Mouse (Mus musculus): ENCODE results near the gene Clec10a. TPM values are rescaled to one million over a fixed set of nuclear protein-coding genes. Genes with fewer than 3 reads are reported as not detected.

Clec10a gene
- total and polyA plus RNA-seq, 3 experiments, result 8.4 to 10.8 TPM; not detected in 1

DNA sequence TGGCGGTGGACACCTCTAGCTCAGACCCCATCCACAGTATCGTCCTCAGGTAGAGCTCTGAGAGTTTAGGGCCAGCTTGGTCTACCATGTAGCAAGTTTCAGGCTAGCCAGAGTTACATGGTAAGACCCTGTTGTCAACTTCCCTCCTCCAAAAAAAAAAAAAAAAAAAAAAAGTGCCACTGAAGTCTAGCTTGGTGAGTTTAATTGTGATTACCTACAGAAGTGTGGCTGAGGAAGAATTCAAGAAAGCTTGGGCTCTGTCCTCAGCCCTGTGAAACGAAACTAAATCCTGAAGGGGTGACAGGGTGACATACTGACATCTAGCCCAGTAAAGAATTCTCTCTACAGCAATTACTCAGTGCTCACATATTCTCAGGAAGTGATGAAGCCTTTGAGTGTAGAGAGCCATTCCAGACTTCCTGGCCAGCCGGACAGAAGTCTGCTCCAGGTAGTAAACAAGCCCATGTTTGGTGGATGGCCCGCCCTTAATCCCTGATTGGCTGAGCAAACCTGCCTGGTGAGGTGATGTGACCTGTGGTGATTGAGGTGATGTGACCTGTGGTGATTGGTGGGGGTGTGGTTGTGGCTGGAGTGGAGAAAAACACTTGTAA, 52.9 kb downstream of the Clec10a start:
- H3K9me3 ChIP-seq (replicated peaks; ENCODE audit: insufficient read depth, low read length), result no peaks in the 10 kb centered on the region
- no peak overlapping the region for H3K27ac ChIP-seq (ENCODE audit: control insufficient read depth, low read depth, low read length)
- no peaks in the 10 kb centered on the region for H3K79me2 ChIP-seq (ENCODE audit: control insufficient read depth, insufficient read depth, low read length, poor library complexity)
- H3K27me3 ChIP-seq (ENCODE audit: control insufficient read depth in 1 of 2, insufficient read depth in 2 of 2, low read length in 2 of 2), result peaks cover 2 to 4% of the 10 kb centered on the region in 2 experiments; a peak in 3 of 4 replicates
- no peak overlapping the region for H3K4me3 ChIP-seq (ENCODE audit: control insufficient read depth in 1 of 2, insufficient read depth in 1 of 2, low read depth in 2 of 2, low read length in 2 of 2)
- no peak for TF ChIP-seq MXI1 (IDR thresholded peaks at IDR 0.05; ENCODE audit: low read depth, low read length)
- TF ChIP-seq ZNF384 (IDR thresholded peaks at IDR 0.05; ENCODE audit: low read depth, low read length), result peak; percentile 62; the same call in 1 of the 2 replicates
- H3K9ac ChIP-seq (ENCODE audit: control insufficient read depth, low read depth, low read length, poor library complexity, severe bottlenecking), result no peak overlapping the region
- peaks cover 0 to 5% of the 10 kb centered on the region in 2 experiments; a peak in 1 of 4 replicates for H3K4me1 ChIP-seq (ENCODE audit: control insufficient read depth in 1 of 2, insufficient read depth in 2 of 2, low read length in 2 of 2)
- no peaks in the 10 kb centered on the region for H3K36me3 ChIP-seq (ENCODE audit: control insufficient read depth in 1 of 2, insufficient read depth in 2 of 2, low read length in 2 of 2)
- DNase-seq (ENCODE audit: low read depth, low spot score), result no peak

DNA sequence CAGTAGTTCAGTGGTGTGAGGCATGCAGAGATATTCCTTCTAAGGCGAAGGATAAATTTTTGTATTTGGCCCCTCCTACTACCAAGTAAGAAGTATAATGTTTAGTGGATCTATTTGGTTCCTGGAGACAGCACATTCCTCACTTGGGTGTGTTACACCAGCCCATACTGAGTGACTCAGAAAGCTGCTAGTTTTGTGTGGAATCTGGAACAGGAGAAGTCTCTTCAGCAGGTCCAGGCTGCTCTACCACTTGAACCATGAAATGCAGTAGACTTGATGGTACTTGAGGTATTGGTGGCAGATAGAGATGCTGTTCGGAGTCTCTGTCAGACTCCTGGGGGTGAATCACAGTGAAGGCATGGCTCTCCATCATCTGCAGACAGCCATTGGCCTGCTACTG, 54.7 kb downstream of the Clec10a start:
- no peak overlapping the region for H3K9ac ChIP-seq (ENCODE audit: control insufficient read depth, low read depth, low read length, poor library complexity, severe bottlenecking)
- no peaks in the 10 kb centered on the region for H3K36me3 ChIP-seq (ENCODE audit: control insufficient read depth in 1 of 2, insufficient read depth in 2 of 2, low read length in 2 of 2)
- peaks cover 2% of the 10 kb centered on the region in 2 experiments; a peak in 2 of 4 replicates for H3K27me3 ChIP-seq (ENCODE audit: control insufficient read depth in 1 of 2, insufficient read depth in 2 of 2, low read length in 2 of 2)
- no peak overlapping the region for H3K27ac ChIP-seq (ENCODE audit: control insufficient read depth, low read depth, low read length)
- no peaks in the 10 kb centered on the region for H3K79me2 ChIP-seq (ENCODE audit: control insufficient read depth, insufficient read depth, low read length, poor library complexity)
- H3K4me3 ChIP-seq (ENCODE audit: control insufficient read depth in 1 of 2, insufficient read depth in 1 of 2, low read depth in 2 of 2, low read length in 2 of 2), result no peak overlapping the region
- H3K4me1 ChIP-seq (ENCODE audit: control insufficient read depth in 1 of 2, insufficient read depth in 2 of 2, low read length in 2 of 2), result peaks cover 0 to 5% of the 10 kb centered on the region in 2 experiments; a peak in 1 of 4 replicates
- DNase-seq (ENCODE audit: low read depth, low spot score), result no peak
- no peaks in the 10 kb centered on the region for H3K9me3 ChIP-seq (replicated peaks; ENCODE audit: insufficient read depth, low read length)
- TF ChIP-seq USF2 (IDR thresholded peaks at IDR 0.05; ENCODE audit: borderline replicate concordance in 1 of 2, insufficient read depth in 1 of 2, low read depth in 1 of 2, low read length in 2 of 2) (no peak), GABPA (IDR thresholded peaks at IDR 0.05; ENCODE audit: low read depth, low read length) (no peak), ZKSCAN1 (IDR thresholded peaks at IDR 0.05; ENCODE audit: low read depth, low read length) (no peak), E2F4 (IDR thresholded peaks at IDR 0.05; ENCODE audit: borderline replicate concordance, low read depth, low read length) (no peak), MEF2A (IDR thresholded peaks at IDR 0.05; ENCODE audit: extremely low read depth, insufficient replicate concordance, low read depth, low read length, poor library complexity, severe bottlenecking) (no peak), CHD1 (IDR thresholded peaks at IDR 0.05; ENCODE audit: low read depth, low read length) (no peak), USF1 (IDR thresholded peaks at IDR 0.05; ENCODE audit: low read depth, low read length) (no peak), JUND (IDR thresholded peaks at IDR 0.05; ENCODE audit: low read depth, low read length) (no peak), TBP (IDR thresholded peaks at IDR 0.05; ENCODE audit: low read depth, low read length) (no peak), ELF1 (IDR thresholded peaks at IDR 0.05; ENCODE audit: low read depth, low read length) (no peak), ZNF384 (IDR thresholded peaks at IDR 0.05; ENCODE audit: low read depth, low read length) (no peak), POLR2A (IDR thresholded peaks at IDR 0.05; ENCODE audit: control insufficient read depth in 1 of 2, insufficient read depth in 1 of 2, low read depth in 1 of 2, low read length in 2 of 2, poor library complexity in 1 of 2) (no peak), POLR2AphosphoS5 (IDR thresholded peaks at IDR 0.05; ENCODE audit: borderline replicate concordance, low read depth, low read length) (no peak), MAX (IDR thresholded peaks at IDR 0.05; ENCODE audit: low read length) (no peak), MYC (IDR thresholded peaks at IDR 0.05; ENCODE audit: low read depth, low read length) (no peak)

All from MEL (cell line).